Mouse (Mus musculus) kidney, embryonic 16.5 days (tissue): ENCODE data around the gene Sla2. TPM values are rescaled to one million over a fixed set of nuclear protein-coding genes. Genes with fewer than 3 reads are reported as not detected.
"Not testable (repeated sequence)": the region's sequence is repeated elsewhere in the genome, so short reads cannot be mapped to it uniquely, and the experiment has no call there.

Source experiments
- ATAC-seq: fragments of 200-750 bp; cut with Nextera tagmentation; 2 replicates; pipeline ENCODE4 v1.8.0; 2017; ENCODE audit warnings: moderate TSS enrichment; ENCODE audit not compliant: low FRiP score, low TSS enrichment
- H3K27ac ChIP-seq: fragments of 300-500 bp; sonication (generic); 2 replicates; pipeline ENCODE4 v1.5.1; 2014; ENCODE audit warnings: low read length
- H3K27me3 ChIP-seq: fragments of 300-500 bp; sonication (generic); 2 replicates; pipeline ENCODE4 v1.6.1; 2014; ENCODE audit warnings: low read length, control low read depth, mixed read lengths; ENCODE audit not compliant: insufficient read depth
- H3K36me3 ChIP-seq: fragments of 300-500 bp; sonication (generic); 2 replicates; pipeline ENCODE4 v1.6.1; 2014; ENCODE audit warnings: low read length, control low read depth, mixed read lengths; ENCODE audit not compliant: insufficient read depth
- H3K4me1 ChIP-seq: fragments of 300-500 bp; sonication (generic); 2 replicates; pipeline ENCODE4 v1.6.1; 2014; ENCODE audit warnings: low read length, control low read depth, mixed read lengths; ENCODE audit not compliant: insufficient read depth
- H3K4me2 ChIP-seq: fragments of 300-500 bp; sonication (generic); replicated peaks from 2 replicates; pipeline ENCODE4 v1.6.1; 2014; ENCODE audit warnings: low read depth, low read length
- H3K4me3 ChIP-seq: fragments of 300-500 bp; sonication (generic); 2 replicates; pipeline ENCODE4 v1.5.1; 2014; ENCODE audit warnings: mild to moderate bottlenecking, low read length
- H3K9ac ChIP-seq: fragments of 300-500 bp; sonication (generic); replicated peaks from 2 replicates; pipeline ENCODE4 v1.6.1; 2014; ENCODE audit warnings: low read length
- H3K9me3 ChIP-seq: fragments of 300-500 bp; sonication (generic); 2 replicates; pipeline ENCODE4 v1.6.1; 2016; ENCODE audit warnings: low read length, control low read depth
- whole genome bisulfite sequencing: fragments of 180-500 bp; shearing (Covaris S2); extraction: QIAGEN DNeasy Blood & Tissue Kit; methylation state at CpG from one replicate; pipeline ENCODE4 v1.1.7; 2014; 5-methylcytosine and 5-hydroxymethylcytosine counted together
- polyA plus RNA-seq: library from polyadenylated mRNA; unstranded; fragments of >200 nt; fragmentation: Nextera tagmentation; extraction: Ambion mirVana; gene quantifications from 2 replicates; pipeline ENCODE4 v1.2.1, GENCODE M21; 2015

Gene Sla2
- polyA plus RNA-seq, 1 experiment from 2014 or later: 0.36 TPM

DNA sequence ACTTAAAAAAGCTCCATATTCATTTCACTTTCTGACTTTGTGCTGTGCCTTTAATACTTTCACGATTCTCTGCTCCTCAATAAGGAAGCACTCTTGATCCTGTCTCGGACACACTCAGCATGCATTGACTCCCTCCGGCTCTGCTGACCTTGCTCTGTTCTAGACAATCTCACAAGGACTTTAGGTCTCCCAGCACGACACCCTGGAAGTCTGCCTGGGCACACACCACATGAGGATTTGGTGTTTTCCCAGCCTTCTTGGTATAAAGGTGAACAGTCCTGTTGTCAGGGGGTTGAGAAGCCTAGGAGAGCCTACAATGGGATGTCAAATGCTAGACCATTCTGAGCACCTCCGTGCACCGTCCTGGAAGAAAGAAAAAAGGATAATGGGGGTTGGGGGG, 5.8 kb upstream of the Sla2 start:
- Histone ChIP-seq H3K9me3 (no peaks in the 10 kb centered on the region), H3K9ac (no peak overlapping the region), H3K4me1 (no peaks in the 10 kb centered on the region), H3K36me3 (no peaks in the 10 kb centered on the region), H3K4me3 (no peak overlapping the region), H3K27me3 (no peaks in the 10 kb centered on the region), H3K4me2 (no peak overlapping the region), H3K27ac (no peak overlapping the region)
- ATAC-seq: no peak
- 75% methylated on average over 6 of the region's 6 CpGs for WGBS

DNA sequence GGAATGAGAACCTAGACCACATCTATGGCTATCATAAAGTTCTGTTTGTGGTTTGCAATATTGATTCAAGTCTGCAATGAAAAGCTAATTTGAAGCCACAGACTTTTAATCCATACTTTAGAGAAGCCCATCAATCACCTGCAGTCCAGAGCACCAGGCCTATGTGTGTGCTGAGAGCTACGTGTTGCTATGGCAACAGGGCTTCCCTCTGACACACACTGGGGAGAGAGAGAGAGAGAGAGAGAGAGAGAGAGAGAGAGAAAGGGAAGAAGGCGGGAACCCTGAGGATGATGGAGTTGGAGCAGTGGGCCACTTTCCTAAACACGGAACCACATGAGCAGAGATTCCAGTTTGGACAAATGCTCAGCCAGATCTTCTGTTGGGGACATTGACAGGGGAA, 5.2 kb upstream of the Sla2 start:
- Histone ChIP-seq H3K9ac (no peak overlapping the region), H3K36me3 (no peaks in the 10 kb centered on the region), H3K4me3 (no peak overlapping the region), H3K4me2 (no peak overlapping the region), H3K9me3 (no peaks in the 10 kb centered on the region), H3K4me1 (no peaks in the 10 kb centered on the region), H3K27me3 (no peaks in the 10 kb centered on the region), H3K27ac (no peak overlapping the region)
- ATAC-seq: no peak
- WGBS: 67% methylated on average over 3 of the region's 3 CpGs

- no peaks in the 10 kb centered on the region for H3K4me1 ChIP-seq
- H3K27ac ChIP-seq: no peak overlapping the region
- no peaks in the 10 kb centered on the region for H3K27me3 ChIP-seq
- no peak overlapping the region for H3K4me3 ChIP-seq
- no peaks in the 10 kb centered on the region for H3K36me3 ChIP-seq
- no peak overlapping the region for H3K4me2 ChIP-seq
- 71% methylated on average over 3 of the region's 3 CpGs for WGBS
- H3K9ac ChIP-seq: no peak overlapping the region
- no peaks in the 10 kb centered on the region for H3K9me3 ChIP-seq
- no peak for ATAC-seq
These were observed 1.5 kb upstream of the Sla2 start for GRCm38 (mm10) chr2:156888490-156888889.

DNA sequence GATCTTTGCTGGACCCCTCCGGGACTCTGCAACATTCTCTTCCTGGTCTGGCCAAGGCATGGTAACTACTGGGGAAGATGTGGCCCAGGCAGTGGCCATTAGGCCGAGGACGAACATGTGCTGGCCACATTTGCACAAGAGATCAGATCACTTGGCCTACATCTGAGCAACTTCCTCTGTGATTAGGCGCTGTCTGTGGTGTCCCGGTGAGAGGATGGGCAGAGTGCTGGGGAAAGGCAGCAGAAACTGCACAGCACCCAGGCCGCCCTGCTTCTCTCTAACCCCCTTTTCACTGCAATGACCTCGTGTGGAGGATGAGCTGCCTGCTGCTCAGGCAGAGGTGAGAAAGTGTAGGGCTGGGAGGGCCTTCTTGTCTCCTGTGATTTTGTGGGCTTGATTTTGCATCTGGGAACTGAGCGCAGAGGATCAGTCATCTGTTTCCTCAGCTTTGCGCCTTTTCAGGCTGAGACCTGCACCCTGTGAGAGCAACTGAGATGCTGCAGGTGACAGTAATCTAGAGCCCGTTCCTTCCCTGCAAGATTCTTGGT, 834 bp downstream of the Sla2 start:
- Histone ChIP-seq H3K27me3 (no peaks in the 10 kb centered on the region), H3K36me3 (no peaks in the 10 kb centered on the region)
- ATAC-seq: no peak

GRCm38 (mm10) chr2:156885666-156886065, 1.3 kb downstream of the Sla2 start:
- not testable (repeated sequence) for H3K9ac ChIP-seq, H3K4me1 ChIP-seq, H3K9me3 ChIP-seq, H3K27ac ChIP-seq, H3K27me3 ChIP-seq, ATAC-seq, H3K4me3 ChIP-seq, H3K4me2 ChIP-seq, H3K36me3 ChIP-seq
- WGBS: 74% methylated on average over 2 of the region's 2 CpGs

More for the DNA sequence above, 834 bp downstream of the Sla2 start:
- Histone ChIP-seq H3K4me1 (no peaks in the 10 kb centered on the region), H3K9me3 (no peaks in the 10 kb centered on the region), H3K4me3 (no peak overlapping the region), H3K27ac (no peak overlapping the region), H3K9ac (no peak overlapping the region), H3K4me2 (no peak overlapping the region)
- 73% methylated on average over 10 of the region's 10 CpGs for WGBS

DNA sequence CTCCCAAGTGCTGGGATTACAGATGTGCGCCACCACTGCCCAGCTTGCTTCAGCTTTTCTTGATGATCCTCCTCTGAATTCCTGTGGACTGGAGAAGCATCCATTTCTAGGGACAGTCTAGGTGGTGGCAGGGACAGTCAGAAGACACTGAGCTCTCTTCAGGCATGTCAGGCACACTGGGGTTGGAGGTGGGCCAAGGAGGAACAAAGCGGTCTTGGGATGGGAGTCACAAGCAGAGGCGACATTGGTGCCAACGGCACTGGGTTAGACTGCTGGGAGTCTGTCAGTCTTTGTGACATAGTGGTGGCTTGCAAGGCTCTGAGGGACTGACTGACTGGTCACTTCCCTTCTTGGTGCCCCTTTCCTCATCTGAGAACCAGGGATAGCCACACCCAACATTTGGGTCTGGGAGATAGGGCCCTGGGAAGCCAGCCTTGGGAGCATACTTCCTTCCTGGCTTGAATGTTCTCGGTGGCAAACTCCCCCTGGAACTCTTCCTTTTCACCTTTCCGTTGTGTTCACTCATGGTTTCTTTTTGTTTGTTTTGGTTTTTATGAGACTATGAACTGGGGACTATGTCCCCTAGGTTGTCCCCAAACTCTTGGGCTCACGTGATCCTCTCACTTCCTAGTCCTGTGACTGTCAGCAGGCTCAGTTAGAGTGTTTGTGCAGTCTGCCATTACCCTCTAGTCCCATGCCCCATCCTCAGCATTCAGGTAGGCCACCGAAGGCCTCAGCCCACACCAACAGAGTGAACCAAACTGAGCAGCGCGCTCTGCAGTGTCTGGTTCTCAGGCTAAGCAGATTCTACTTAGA, 2.4 kb downstream of the Sla2 start:
- no peaks in the 10 kb centered on the region for H3K9me3 ChIP-seq
- H3K27ac ChIP-seq: no peak overlapping the region
- no peak overlapping the region for H3K4me2 ChIP-seq
- no peak overlapping the region for H3K9ac ChIP-seq
- H3K36me3 ChIP-seq: no peaks in the 10 kb centered on the region
- no peak for ATAC-seq
- no peaks in the 10 kb centered on the region for H3K27me3 ChIP-seq
- 86% methylated on average over 10 of the region's 10 CpGs for WGBS
- no peaks in the 10 kb centered on the region for H3K4me1 ChIP-seq
- H3K4me3 ChIP-seq: no peak overlapping the region

DNA sequence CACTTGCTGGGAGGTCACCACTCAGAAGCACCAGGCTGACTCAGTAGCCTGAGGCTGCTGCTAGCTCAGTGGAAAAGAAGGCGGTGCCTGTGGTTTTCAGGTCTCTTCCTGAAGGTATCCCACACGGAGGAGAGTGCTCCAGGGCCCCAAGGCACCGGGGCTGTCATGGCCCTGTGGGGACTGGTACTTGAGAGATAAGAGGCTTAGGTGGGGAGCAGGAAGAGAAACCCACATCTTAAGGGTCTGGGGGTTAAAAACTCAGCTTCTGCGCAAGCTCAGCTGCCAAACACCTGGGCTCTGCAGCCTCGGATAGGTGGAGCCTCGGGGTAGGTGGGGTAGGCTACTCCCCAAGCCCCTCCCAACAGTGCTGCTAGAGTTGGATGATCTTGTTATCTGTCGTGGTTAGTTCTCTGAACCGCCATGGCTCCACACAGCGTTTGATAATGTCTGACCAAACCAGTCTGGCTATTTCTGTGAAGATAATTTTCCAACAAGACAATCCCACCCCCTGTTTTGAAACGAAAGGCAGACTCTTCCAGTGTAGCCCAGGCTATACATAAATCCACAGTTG, 4.5 kb downstream of the Sla2 start:
- no peak overlapping the region for H3K27ac ChIP-seq
- H3K9me3 ChIP-seq: no peaks in the 10 kb centered on the region
- no peaks in the 10 kb centered on the region for H3K27me3 ChIP-seq
- H3K4me3 ChIP-seq: no peak overlapping the region
- 48% methylated on average over 10 of the region's 10 CpGs for WGBS
- no peaks in the 10 kb centered on the region for H3K4me1 ChIP-seq
- no peak overlapping the region for H3K4me2 ChIP-seq
- no peaks in the 10 kb centered on the region for H3K36me3 ChIP-seq
- no peak overlapping the region for H3K9ac ChIP-seq
- ATAC-seq: no peak

DNA sequence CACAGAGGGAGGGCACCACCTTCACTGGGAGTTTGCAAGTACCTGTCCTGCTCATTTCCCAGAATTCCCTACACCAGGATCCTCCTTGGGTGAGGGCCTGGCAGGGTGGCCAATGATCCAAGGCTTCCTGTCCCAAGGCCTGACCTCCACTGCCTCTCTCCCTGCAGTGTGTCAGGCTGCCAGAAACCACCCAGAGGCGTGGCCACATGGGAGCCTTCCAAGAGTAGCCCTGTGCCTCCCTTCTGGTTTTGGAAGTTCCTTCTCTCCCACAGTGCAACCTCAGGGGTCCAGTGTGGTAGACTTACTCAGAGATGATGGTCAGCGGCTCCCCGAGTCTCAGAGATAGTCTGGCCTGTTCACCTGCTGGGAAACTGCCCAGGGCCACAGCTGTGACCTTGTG, 7.5 kb downstream of the Sla2 start:
- 85% methylated on average over 3 of the region's 3 CpGs for WGBS
- H3K9me3 ChIP-seq: no peaks in the 10 kb centered on the region

GRCm38 (mm10) chr2:156877726-156878125, 9.3 kb downstream of the Sla2 start:
- no peaks in the 10 kb centered on the region for H3K4me1 ChIP-seq
- peaks cover 22% of the 10 kb centered on the region for H3K36me3 ChIP-seq
- no peaks in the 10 kb centered on the region for H3K27me3 ChIP-seq
- no peak overlapping the region for H3K27ac ChIP-seq
- 53% methylated on average over 9 of the region's 9 CpGs for WGBS
- no peak overlapping the region for H3K4me2 ChIP-seq
- ATAC-seq: no peak
- H3K9me3 ChIP-seq: no peaks in the 10 kb centered on the region
- H3K4me3 ChIP-seq: no peak overlapping the region
- no peak overlapping the region for H3K9ac ChIP-seq

More for the DNA sequence above, 7.5 kb downstream of the Sla2 start:
- no peak for ATAC-seq
- Histone ChIP-seq H3K27me3 (no peaks in the 10 kb centered on the region), H3K27ac (no peak overlapping the region), H3K4me2 (no peak overlapping the region), H3K4me3 (no peak overlapping the region), H3K9ac (no peak overlapping the region; the same call in 1 of the 2 replicates), H3K4me1 (no peaks in the 10 kb centered on the region), H3K36me3 (peaks cover 8% of the 10 kb centered on the region)
